In genomic region chr15:80639071-80639702, GRCm38 (mm10) we compare ENCODE assay signal across 17 mouse cellular contexts. TPM values are rescaled to one million over a fixed set of nuclear protein-coding genes. Genes with fewer than 3 reads are reported as not detected.
A peak's percentile ranks its signal among the peaks of the same experiment; 100 is the strongest.
DNase-seq lines count a peak whose midpoint lies in the region; ATAC-seq and TF ChIP-seq lines count a peak whose summit lies in the region.
"Had no signal": no experiment of that assay in that cellular context is flagged by ENCODE, and none has a peak within 500 bp of the region (broad histone marks: within the 10 kb centered on the region; RNA-seq: fewer than 3 reads in every experiment).

No protein-coding gene starts in this region.

- H3K4me2 ChIP-seq in intestine, postnatal 0 days (replicated peaks; ENCODE audit: low read depth): peak overlapping the region; percentile 41
- H3K4me2 ChIP-seq: forebrain, embryonic 13.5 days; kidney, embryonic 15.5 days; midbrain, embryonic 12.5 days had no signal

- H3K27me3 ChIP-seq in intestine, postnatal 0 days (replicated peaks; ENCODE audit: control insufficient read depth, insufficient read depth, low read length): no peaks in the 10 kb centered on the region
- peaks cover 5% of the 10 kb centered on the region; the same call in 1 of the 2 replicates for H3K27me3 ChIP-seq in forebrain, embryonic 10.5 days (ENCODE audit: poor library complexity, severe bottlenecking)
- H3K27me3 ChIP-seq: forebrain, embryonic 13.5 days; midbrain, embryonic 12.5 days; Patski had no signal

- DNase-seq in ovary, postnatal 36 days (ENCODE audit: low spot score): peak; percentile 25
- no peak for DNase-seq in ovary, postnatal 14 days (ENCODE audit: low spot score)
- peak; percentile 46 for DNase-seq in T-cell, adult 2 months (ENCODE audit: low spot score)
- peak; percentile 59 for DNase-seq in yolk sac, embryonic 10.5 days (ENCODE audit: low spot score)
- DNase-seq in forebrain, embryonic 10.5 days (ENCODE audit: extremely low spot score, low spot score): no peak
- DNase-seq in kidney, postnatal 25 days: no peak
- DNase-seq: adrenal gland, postnatal 14 days; cerebellum, adult 11 months; gastrocnemius, postnatal 14 days; heart, postnatal 4 days; right cerebral cortex, postnatal 4 days had no signal

- peak overlapping the region; percentile 66 for H3K27ac ChIP-seq in intestine, postnatal 0 days (ENCODE audit: low read depth, low read length)
- no peak overlapping the region for H3K27ac ChIP-seq in forebrain, embryonic 10.5 days
- H3K27ac ChIP-seq: embryonic facial prominence, embryonic 10.5 days; forebrain, embryonic 13.5 days; kidney, embryonic 15.5 days; midbrain, embryonic 12.5 days had no signal

- no peaks in the 10 kb centered on the region for H3K9me3 ChIP-seq in intestine, postnatal 0 days (ENCODE audit: control insufficient read depth)
- no peaks in the 10 kb centered on the region for H3K9me3 ChIP-seq in forebrain, embryonic 10.5 days
- H3K9me3 ChIP-seq: embryonic facial prominence, embryonic 10.5 days; forebrain, embryonic 13.5 days; kidney, embryonic 15.5 days; midbrain, embryonic 12.5 days had no signal

- TF ChIP-seq CTCF in intestine, postnatal 0 days (IDR thresholded peaks at IDR 0.05; ENCODE audit: low read depth): no peak

- no peak overlapping the region for H3K9ac ChIP-seq in intestine, postnatal 0 days (ENCODE audit: low read depth, low read length)
- H3K9ac ChIP-seq: forebrain, embryonic 13.5 days; kidney, embryonic 15.5 days; midbrain, embryonic 12.5 days had no signal

- 6% methylated on average over 11 of the region's 11 CpGs for whole genome bisulfite sequencing in intestine, postnatal 0 days
- 77% methylated on average over 11 of the region's 11 CpGs for WGBS in forebrain, embryonic 10.5 days

- H3K4me1 ChIP-seq in intestine, postnatal 0 days (replicated peaks; ENCODE audit: control insufficient read depth, insufficient read depth, low read length): peaks cover 24% of the 10 kb centered on the region
- peaks cover 30% of the 10 kb centered on the region for H3K4me1 ChIP-seq in forebrain, embryonic 10.5 days

- peak; percentile 86 for ATAC-seq in intestine, postnatal 0 days
- ATAC-seq: forebrain, embryonic 13.5 days; Patski had no signal

- H3K36me3 ChIP-seq in intestine, postnatal 0 days (ENCODE audit: control insufficient read depth, insufficient read depth): no peaks in the 10 kb centered on the region
- H3K36me3 ChIP-seq in forebrain, embryonic 10.5 days (replicated peaks): no peaks in the 10 kb centered on the region
- H3K36me3 ChIP-seq: embryonic facial prominence, embryonic 10.5 days; kidney, embryonic 15.5 days; midbrain, embryonic 12.5 days had no signal

- H3K4me3 ChIP-seq in intestine, postnatal 0 days (ENCODE audit: low read depth, low read length): no peak overlapping the region
- no peak overlapping the region for H3K4me3 ChIP-seq in forebrain, embryonic 10.5 days
- H3K4me3 ChIP-seq: embryonic facial prominence, embryonic 10.5 days; forebrain, embryonic 13.5 days; kidney, embryonic 15.5 days; midbrain, embryonic 12.5 days had no signal

RNA-seq across cellular contexts. Expression of gene Fam83f, which starts 32.5 kb away (rescaled TPM):
- polyA plus RNA-seq in intestine, postnatal 0 days (2015; fragmentation: Nextera tagmentation; extraction: Ambion mirVana): 19.0 and 24.4 TPM in 2 replicates
- polyA plus RNA-seq in forebrain, embryonic 10.5 days (2016; fragmentation: Nextera tagmentation; extraction: Ambion mirVana): 0.37 and 0.68 TPM in 2 replicates
- polyA plus RNA-seq: forebrain, embryonic 13.5 days; Patski had no signal

Comparison
In these comparisons a context has a peak if more than half of its experiments do, and no peak if none do; other contexts are left out.
1. DNase-seq: peak in ovary, postnatal 36 days (single experiment), T-cell, adult 2 months (single experiment) and yolk sac, embryonic 10.5 days (single experiment); none in ovary, postnatal 14 days (single experiment), forebrain, embryonic 10.5 days (single experiment) and kidney, postnatal 25 days (0 of 2).
2. RNA of gene Fam83f, which starts 32.5 kb away (polyA plus RNA-seq): 19.0 to 24.4 TPM in intestine, postnatal 0 days; 0.37 to 0.68 TPM in forebrain, embryonic 10.5 days; every median in the first group is over 10 times any median in the second.